Mouse (Mus musculus): Measurements from ENCODE around the gene Tll1.

The Tll1 gene

DNA sequence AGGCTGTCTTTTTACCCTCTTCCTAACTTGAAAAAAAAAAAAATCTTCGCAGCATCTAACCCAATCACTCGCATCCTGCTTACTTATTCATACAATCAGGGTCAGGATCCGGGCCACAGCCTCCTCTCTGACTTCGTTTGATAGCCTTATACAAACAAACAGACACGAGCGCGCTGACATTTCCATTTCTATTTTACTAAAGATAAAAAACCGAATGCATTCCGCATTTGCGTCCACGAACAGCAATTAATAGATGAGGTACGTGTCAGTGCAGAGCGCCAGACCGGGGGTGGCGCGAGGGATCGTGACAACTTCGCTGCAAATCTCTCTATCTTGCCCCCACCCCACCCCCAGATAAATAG, at the start of gene Tll1:
Gene Tll1 (minus strand): TSS at position 248 of the 362 bp plus-strand sequence.
- DNase-seq (ENCODE audit: low spot score) = no peak

DNA sequence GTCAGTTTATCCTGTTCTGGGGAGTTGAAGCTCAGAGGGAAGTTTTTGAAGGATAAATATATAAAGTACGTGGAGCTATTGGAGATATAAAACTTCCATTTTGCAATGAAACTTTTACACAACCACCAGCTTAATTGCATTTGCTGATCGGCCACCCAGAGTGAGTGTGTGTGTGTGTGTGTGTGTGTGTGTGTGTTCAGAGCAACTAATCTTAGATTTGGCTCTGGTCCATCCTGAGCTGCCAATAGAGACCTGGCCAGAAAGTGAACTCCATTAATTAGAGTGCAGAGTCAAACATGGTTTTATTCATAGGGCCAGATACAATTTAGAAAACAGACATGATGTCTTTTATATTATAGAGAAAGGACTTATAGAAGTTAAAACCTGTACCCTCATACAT, 32.6 kb upstream of the Tll1 start:
- DNase-seq (ENCODE audit: low spot score) = no peak

DNA sequence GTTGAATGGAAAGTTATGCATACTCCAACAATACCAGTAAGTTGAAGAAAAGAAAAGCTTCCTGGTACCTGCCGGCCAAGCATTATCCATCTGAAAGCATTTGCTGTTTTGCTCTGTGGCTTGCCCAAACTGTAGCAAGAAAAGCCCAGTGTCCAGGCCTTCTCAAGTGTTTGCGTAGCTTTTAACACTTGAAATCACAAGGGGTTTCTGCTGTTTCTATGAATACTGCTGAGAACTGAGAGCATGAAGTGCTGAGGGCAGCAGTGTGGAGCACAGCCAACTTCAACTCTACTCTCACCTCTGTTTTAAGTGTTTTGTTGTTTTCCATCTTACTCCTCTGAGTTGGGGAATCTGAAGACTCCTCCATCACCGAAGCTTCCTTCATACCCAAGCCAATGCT, 15.5 kb upstream of the Tll1 start:
- no peak for DNase-seq (ENCODE audit: low spot score)

DNA sequence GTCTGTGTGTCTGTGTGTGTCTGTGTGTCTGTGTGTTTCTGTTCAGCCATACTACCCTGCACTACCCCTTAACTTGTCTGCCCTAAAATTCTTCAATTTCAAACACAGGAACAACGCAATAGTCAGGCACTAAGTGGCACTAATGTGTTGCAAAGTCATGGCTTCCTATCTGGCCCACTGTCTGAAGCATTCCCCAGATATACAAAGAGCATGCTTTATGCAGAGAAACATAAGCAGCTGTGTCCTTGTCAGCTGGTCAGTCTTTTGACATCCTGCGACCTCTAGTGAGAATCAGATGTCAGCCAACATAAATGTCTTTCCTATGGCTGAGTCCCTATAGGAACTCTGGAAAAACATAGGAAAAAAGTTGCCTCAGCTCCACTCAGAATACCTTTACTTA, 11.6 kb upstream of the Tll1 start:
- no peak for DNase-seq (ENCODE audit: low spot score)

DNA sequence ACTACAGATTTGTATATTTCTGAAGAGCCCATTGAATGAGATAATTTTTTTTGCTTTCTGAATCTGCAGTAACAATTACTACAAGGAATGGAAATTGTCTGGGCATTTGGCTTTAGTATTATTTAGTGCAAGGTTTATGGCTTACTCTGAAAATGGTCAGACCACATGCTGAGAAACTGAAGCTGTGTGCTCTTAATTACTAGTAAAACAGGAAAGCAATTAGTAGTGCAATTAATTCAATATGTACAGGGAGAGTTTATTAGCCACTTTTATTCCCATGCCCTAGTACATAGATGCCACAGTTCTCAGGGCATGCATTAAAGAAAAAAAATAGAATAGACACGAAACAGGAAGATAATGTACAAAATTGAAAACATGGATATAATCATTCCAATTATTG, 10.2 kb upstream of the Tll1 start:
- DNase-seq (ENCODE audit: low spot score) = no peak

DNA sequence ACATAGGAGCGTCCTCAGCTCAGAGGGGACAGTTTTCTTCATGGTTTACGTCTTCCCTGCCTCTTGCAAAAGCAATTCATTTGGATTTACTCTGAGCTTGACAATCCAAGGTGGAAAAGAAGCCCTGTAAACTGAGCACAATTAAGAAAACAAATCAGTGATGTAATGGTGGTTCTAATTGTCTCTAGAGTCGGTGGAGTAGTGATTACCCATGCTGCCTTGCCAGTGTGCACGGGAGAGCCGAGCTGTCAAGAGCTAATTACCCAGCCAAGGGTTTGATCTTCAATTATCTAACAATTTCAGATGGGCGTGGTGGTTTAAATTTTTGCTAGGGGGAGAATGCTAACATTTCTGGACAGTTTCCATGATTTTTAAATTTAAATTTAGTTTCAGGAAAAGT, 9.3 kb upstream of the Tll1 start:
- DNase-seq (ENCODE audit: low spot score) = no peak

DNA sequence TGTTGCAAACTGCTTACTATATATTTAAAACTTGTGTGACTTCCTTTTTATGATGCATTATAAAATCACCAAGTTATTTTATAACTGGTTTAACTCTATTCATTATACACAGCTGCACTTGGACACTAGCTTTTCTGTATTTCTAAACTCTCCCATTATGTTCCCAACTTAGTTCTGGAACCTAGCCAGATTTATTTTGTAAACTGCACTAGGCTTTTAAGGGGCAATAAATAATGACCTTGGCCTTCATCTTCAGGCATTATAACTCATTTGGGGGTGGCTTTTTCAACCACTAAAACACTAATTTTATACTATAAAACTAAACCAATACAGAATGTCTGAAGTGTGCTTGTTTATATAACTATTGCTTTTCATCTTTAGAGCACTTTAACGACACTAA, 8.8 kb upstream of the Tll1 start:
- DNase-seq (ENCODE audit: low spot score) = no peak

DNA sequence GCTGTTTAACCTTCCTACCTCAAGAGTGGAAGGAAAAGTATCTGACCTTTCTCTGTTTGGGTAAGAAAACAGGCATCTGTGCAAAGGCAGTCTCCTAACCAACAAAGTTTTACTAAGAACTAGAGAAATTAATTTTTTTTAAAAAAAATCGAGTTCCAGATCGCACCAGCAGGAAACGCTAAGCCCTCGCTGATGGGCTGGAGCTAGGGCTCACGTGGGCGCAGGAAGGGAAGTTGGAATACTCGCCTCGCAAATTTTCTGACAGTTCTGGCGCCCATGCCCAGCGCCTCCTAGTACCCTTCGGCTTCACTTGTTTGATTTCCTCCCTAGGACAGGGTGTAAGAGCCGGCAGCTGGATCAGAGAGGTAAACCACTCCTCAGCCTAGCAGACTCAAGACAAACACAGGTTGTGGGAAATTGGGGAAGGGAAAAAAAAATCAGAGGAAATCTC, 365 bp upstream of the Tll1 start:
- DNase-seq (ENCODE audit: low spot score) = no peak

DNA sequence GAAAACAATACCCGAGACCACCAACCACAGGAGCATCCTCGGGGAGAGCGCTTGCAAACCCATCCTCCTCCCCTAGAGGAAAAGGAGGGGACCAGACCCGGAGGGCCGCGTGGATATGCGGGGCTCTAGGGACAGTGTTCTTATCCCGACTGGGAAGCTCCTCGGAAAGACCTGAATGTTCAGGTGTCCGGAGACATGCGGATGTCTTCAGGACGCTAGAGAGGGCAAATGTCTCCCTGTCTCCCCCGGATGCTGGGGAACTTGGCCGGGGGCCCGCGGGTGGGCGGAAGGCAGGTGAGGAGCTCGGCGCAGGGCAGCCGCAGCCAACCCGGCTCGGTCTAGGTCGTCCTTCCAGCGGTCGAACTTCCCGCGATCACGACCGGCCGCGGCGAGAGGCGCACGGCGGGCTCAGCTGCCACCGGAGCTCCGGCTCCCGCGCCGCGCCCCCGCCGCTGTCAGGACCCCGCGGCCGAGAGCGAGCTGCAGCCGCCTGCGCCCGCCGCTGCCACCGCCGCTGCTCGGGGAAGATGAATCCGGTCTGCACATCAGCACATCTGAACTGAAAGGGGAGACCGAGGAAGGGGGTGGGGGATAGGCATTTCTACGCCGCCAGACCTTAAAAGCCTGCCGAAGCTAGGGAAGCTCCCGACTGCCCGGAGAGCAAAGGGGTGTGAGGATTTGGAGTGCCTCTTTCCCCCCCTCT, 599 bp downstream of the Tll1 start:
- no peak for DNase-seq (ENCODE audit: low spot score)

DNA sequence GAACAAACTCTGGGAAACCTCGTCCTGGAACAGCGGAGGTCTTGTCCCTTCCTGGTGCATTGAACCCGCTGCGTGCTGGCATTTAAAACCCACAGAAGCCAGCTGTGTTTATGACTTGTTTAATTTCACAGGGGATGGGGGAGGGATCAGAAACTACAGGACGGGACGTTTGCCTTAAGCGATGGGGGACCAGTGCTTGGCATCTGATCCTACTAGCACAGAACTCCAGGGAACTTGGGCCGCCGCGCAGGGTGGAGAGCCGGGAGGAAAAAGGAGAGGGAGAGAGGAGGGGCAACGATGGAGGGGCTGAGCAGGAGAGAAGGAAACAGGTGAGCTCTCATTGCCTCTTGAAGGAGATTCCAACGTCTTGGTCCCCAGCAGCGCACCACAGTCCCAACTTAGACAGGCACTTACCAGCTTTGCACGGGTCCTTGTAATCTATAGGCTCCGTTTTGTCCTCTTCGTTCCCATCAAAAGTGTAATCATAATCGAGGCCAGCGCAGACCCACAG, 1.2 kb downstream of the Tll1 start:
- DNase-seq (ENCODE audit: low spot score) = no peak

DNA sequence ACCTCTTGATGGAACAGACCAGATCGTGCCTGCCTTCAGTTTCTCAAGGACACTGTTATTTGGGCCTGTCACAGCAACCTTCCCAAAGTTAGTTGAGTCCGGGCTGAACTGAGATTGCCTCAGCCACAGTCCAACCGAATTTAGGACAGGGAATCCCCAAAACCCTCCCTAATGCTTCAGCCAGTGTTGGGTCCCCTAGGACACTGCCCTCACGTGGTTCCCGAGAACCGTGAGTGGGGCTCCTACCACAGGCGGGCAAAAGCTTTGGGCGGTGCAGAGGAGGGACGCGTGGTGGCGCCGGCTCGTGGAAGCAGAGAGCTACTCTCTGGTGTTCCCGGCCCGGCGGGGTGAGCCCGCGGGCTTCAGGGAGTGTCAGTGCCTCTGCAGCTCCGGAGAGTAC, 1.9 kb downstream of the Tll1 start:
- DNase-seq (ENCODE audit: low spot score) = no peak

DNA sequence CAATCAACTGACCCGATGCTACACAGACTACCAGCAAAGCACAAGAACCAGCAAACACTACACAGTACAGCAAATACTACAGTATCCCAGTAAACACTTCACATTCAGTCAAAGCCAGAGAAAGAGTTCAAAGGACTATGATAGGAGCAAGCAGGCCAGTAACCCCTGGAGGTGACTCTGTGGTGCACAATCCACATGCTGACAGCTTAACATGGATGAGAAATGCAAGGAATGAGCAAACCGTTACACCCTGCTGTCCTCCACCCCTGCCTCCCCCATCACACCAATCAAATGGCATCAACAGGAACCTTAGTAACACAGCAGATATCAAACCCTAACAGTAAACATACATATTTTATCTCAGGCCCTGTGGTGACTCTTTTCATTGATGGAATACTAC, 7.7 kb downstream of the Tll1 start:
- DNase-seq (ENCODE audit: low spot score) = no peak

DNA sequence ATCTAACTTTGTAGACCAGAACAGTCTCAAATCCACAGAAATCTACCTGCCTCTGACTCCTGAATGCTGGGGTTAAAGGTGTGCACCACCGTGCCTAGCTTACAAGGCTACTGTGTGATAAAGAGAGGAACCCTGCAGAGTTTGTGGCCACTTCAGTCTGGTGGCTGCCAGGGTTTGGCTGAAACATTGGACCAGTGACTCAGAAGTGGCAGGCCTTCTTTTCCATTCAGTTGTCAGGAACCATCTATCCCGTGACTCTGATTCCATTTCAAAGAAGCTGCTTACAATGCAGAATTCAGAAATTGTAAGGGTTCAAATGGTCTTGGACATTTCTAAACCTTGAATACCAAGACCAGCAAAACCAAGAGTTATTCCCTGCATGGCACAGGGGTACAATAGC, 12.7 kb downstream of the Tll1 start:
- DNase-seq (ENCODE audit: low spot score) = no peak

DNA sequence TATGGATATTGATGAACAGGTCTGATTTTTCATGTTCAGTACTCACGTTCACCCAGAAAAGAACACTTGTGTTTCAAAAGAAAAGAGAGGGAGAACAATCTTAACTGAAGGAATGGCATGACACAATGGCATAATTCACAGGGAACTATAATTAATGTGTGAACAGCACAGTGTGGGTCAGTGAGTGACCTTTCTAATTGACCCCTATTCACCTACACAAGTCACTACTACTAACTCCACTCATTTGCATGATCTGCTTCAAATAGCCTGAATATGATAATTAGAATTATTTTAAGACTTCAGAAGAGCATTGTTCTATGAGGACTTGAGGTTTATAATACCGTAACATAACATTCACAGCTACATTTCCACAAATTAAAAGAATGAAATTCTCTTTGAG, 18.2 kb downstream of the Tll1 start:
- DNase-seq (ENCODE audit: low spot score) = no peak

DNA sequence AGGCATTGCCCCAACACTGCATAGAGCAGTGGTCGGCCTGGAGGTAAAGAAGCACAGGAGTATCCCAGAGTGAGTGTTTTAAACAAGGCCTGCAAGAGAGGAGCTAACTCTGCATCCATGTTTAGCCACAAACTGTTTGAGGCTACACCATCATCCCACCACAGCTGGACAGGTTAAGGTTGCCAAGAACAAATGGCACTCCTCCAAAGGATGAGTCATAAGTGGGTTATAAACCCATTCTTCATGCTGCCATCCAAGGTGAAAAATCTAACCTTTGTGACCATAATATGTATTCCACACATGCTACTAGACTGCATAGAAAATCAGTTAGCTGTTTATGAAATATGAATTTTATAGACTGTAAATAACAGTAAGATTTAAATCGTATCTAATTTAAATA, 29.1 kb downstream of the Tll1 start:
- DNase-seq (ENCODE audit: low spot score) = no peak

DNA sequence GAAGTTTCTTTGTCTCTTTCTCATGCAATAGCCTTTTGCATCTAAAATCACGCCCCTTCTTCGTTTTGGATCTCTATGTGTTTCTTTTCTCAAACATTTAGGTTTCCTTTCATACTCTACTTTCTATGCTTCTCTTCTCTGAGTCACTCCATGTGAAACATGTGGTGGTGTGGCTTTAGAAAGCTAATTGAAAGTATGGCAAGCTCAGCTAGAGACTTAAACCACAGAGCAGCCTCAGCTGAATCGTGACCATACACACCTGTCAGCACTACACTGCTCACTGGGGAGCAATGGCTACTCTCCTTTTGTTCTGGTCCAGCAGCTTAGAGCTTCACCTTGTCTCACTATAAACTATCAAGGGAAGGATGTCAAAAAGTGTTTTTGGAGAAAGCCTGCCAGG, 31.2 kb downstream of the Tll1 start:
- DNase-seq (ENCODE audit: low spot score) = no peak

DNA sequence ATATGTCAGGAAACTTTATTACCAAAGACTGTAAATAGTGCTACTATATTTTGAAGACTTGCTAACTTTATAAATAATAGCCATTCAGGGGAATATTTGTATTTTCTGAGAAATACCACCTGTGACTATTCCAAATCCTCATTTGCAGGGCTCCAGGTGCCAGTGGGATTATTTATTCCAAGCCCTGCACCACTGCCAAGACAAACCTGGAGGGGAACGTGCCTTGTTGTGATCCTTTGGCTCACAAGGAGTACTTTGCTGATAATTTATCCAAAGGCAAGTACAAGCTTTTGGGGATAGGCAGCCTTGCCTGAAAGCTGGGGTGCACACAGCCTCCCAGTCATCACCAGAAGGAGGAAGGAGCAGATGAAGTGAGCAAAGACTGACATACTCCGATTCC, 32.3 kb downstream of the Tll1 start:
- DNase-seq (ENCODE audit: low spot score) = no peak

DNA sequence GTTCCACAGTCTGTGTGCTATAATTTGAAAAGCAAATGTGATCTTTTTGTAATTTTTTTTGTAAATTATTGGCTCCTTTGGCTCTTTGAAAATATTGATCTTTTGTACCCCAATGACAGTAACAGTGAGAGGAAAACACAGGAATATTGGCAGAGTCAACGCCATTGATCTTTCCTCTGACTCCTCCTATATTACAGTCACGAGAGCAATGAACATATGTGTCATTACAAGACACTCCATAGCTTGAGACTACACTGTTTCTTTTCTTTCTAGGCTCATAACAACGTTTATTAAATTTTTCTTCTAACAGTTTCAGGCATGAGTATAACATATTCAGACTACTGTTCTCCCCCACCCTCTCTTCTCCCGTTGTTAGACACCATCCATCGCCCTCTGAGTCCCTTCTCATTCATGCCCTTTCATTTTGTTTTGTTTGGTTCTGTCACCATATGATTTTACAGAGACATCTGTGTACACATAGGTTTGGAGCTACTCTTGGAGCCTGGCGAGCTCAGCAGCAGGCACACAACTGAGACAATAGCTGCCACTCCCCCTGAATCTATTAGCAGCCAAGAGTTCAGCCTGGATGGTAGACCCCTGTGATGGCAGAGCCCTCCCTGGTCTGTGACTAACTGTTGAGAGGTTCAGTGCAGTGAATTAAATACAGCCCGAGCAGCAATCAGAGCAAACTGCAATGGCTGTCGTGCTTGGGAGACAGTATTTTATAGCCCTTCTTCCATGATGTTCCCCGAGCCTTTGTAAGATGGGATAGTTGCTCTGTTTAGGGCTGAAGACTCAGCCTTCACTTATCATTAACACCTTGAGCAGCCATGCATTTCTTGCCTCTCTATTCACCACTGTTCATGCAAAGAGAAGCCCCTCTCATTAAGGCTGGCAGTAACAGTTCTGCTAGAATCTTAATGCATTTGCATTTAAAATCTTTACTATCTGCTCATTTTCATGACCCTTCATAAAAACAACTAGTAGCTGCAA, 52.9 kb downstream of the Tll1 start:
- no peak for DNase-seq (ENCODE audit: low spot score)

DNA sequence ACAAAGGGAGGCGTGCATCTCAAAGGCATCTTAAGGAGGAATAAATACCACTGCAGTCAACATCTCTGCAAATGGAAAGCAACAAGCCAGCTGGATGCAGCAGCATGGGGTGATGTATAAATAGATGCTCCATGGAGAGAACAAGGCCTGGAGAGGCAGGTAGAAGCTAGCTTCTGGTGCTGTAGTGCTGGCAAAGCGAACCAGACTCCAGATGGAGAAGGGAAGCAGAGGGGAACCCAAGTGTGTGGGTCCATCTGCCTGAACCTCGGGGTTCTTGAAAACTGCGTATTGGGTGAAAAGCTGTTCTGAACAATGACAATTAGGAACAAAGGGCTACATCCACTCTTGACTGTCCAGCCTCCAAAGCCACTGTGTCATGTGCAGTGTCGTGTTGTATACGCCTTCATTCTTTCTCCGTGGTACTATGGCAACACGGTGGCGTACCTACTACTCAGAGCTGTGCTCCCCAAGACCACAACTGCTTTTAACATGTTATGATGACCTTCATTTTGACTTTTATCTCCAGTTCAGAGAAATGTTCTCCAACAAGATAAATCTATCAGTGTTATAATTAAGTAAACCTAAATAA, 53.8 kb downstream of the Tll1 start:
- no peak for DNase-seq (ENCODE audit: low spot score)

DNA sequence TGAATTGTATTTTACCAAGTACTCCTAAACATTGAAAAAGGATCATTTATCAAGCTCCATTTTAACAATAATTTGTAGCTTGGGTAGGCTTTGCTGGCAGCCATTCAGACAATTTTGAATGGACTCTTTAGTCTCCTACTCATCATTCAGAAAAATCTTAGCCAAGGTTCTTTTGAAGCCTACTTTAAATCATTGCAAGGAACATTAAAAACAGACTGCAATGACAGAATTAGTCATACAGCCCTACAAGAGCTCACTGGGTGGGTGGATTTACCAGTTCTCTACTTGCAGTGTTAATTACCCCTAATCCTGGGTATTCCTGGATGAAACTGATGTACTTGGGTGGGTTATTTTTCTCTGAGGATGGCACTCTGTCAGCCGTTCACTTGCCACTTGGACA, 69.5 kb downstream of the Tll1 start:
- no peak for DNase-seq (ENCODE audit: low spot score)

DNA sequence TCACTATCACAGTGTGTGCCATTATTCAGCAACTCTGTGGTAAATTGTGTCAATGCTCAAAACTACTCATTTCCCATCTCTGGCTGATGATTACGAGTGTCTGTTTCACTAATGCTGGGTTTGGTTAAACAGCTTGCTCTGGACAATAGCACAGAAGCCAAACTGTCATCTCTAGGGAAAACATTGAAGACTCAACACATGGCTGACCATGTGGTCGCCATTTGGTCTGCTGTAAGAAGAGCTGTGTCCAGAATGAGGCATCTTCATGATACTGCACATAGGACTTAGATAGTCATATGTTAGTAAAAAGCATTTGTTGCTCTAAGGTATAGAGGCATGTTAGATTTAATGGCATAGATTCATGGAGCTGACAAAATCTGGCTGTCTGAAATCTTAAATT, 98.9 kb downstream of the Tll1 start:
- no peak for DNase-seq (ENCODE audit: low spot score)

DNA sequence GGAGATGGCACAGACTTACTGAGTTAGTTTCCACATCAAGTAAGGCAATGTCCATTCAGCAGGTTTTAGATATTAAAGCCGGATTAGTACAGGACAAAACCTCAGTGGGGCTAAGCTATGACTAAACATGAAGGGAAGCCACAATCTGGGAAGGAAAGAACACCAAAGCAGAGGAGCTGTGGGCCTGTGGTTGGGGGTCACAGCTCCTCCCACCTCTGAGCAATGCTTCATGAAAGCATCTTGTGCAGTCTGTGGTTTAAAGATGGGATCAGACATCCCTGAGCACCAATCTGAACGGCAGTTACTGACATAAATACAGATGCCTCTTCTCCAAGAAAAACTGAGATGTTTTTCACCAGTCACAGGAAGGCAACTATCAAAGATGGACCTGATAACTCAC, 132.7 kb downstream of the Tll1 start:
- no peak for DNase-seq (ENCODE audit: low spot score)

DNA sequence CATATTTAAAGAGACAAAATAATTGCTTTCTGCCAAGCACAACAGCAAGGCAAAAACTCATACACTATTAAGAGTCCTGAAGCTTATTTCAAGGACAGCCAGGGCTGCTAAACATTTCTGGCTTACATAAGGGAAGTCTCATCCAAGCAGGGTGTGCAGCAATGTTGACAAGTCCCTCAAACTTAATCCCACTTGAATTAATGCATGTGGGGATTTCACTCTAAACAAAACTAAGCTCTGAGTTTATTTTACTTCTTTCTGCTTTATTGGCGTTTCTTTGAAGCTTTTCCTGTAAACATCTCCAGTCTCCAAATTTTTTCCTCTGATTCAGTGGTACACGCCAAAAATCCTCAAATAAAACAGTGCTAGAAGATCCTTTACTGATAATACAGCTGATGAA, 146.2 kb downstream of the Tll1 start:
- DNase-seq (ENCODE audit: low spot score) = no peak

All from c-Kit-positive CD71-positive TER-119-positive erythroid progenitor cells, embryonic 14.5 days (primary cell).